Mouse (Mus musculus) heart, adult 2 months (tissue): ENCODE data around the gene Efna5.

Source experiments
- EP300 ChIP-seq: fragments of 200-500 bp; IDR thresholded peaks from 2 replicates; pipeline ENCODE4 v1.6.1; 2011; ENCODE audit warnings: low read depth, low read length, control low read depth; ENCODE audit not compliant: insufficient read depth
- POLR2A ChIP-seq: fragments of 200-500 bp; IDR thresholded peaks from 2 replicates; pipeline ENCODE4 v1.6.1; 2011; ENCODE audit warnings: mild to moderate bottlenecking, low read depth, low read length, control low read depth; ENCODE audit not compliant: insufficient read depth

DNA sequence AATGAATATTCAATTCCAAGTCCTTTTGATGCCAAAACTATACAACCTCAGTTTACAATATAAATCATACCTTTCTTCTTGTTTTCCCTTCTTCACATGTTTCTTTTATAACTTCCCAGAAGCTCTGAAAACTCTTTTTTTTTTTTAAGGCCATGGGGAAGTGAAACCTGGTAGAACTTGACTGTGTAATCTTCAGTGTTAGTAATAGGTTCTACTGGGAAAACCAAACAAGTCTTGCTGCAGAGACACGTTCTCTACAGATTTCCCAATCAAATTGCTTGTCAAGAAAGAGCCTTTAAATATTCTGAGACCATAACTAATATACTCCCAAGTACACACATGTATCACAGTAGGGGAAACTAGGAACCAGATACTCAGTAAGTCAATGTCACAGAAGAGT lies 253.6 kb downstream of the Efna5 start:
- no peak for TF ChIP-seq EP300
- TF ChIP-seq POLR2A: no peak
